Mouse (Mus musculus) left cerebral cortex, adult 18-20 months (tissue): ENCODE measurements around the gene Spdye4b. TPM values are rescaled to one million over a fixed set of nuclear protein-coding genes. Genes with fewer than 3 reads are reported as not detected.
"Not testable (repeated sequence)": the region's sequence is repeated elsewhere in the genome, so short reads cannot be mapped to it uniquely, and the experiment has no call there.

Source experiments
- DNase-seq, 2 experiments: peaks; one replicate each; pipeline ENCODE4 v3.0.0; 2021 to 2022; ENCODE audit warnings: low spot score in 2 of 2, mixed read lengths in 1 of 2
- long read RNA-seq, 2 experiments: library from polyadenylated mRNA; stranded (forward); transcript quantifications; one replicate each; pipeline ENCODE4 v2.0.0; 2021
- total RNA-seq, 2 experiments: library from RNA; stranded (reverse); gene quantifications; 2 replicates each; pipeline ENCODE4 v1.2.3; 2021

The Spdye4b gene
- total RNA-seq, result not detected
- long read RNA-seq, experiment 1, result 0 reads
- long read RNA-seq, experiment 2, result 0 reads

- DNase-seq, result peak; percentile 94 to 96
Measured at GRCm38 (mm10) chr5:143180255-143181076, at the start of gene Spdye4b, which contains the start of gene Rbak. Spdye4b (plus strand) TSS chr5:143181017. Rbak (minus strand) TSS chr5:143180775.

GRCm38 (mm10) chr5:143132935-143133514, 47.8 kb upstream of the Spdye4b start:
- DNase-seq, result no peak

DNA sequence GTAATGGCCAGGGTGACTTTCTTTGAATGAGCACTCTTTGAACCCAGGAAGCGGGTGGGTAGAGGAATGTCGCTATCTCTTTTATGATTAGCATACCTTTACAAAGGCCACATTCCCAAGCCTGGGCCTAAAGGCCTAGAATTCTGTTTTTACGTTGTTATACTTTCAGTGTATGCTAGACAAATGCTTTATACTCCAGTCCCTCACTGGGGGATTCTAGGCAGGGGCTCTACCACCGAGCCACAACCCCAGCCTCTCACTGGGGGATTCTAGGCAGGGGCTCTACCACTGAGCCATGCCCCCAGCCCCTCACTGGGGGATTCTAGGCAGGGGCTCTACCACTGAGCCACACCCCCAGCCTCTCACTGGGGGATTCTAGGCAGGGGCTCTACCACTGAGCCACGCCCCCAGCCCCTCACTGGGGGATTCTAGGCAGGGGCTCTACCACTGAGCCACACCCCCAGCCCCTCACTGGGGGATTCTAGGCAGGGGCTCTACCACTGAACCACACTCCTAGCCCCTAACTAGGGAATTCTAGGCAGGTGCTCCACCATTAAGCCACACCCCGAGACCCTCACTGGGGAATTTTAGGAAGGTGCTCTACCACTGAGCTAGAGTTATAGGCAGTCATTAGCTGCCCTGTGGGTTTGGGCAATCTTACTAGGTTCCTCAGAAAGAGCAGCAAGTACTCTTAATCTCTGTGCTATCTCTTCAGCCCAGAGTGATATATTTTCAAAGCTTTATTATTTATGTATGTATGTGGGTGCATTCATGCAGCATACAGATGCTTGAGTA, 46.4 kb upstream of the Spdye4b start:
- DNase-seq, result not testable (repeated sequence)

DNA sequence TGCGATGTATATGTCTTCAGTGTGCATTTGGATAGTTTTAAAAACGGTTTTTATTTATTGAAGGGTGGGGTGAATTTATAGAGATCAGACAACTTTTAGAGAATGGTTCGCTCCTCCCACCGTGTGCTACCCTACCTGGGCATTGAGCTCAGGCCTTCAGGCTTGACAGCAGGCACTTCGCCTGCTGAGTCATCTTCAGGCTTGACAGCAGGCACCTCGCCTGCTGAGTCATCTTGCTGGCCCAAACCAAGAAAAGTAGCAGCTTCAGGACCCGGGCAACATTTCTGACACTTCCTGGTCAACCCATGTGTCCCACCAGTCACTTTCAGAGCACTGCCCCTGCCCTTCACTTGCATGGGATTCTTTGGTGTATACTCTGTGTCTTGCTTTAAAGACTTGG, 45.8 kb upstream of the Spdye4b start:
- no peak for DNase-seq

GRCm38 (mm10) chr5:143137580-143137979, 43.2 kb upstream of the Spdye4b start:
- DNase-seq, result no peak

DNA sequence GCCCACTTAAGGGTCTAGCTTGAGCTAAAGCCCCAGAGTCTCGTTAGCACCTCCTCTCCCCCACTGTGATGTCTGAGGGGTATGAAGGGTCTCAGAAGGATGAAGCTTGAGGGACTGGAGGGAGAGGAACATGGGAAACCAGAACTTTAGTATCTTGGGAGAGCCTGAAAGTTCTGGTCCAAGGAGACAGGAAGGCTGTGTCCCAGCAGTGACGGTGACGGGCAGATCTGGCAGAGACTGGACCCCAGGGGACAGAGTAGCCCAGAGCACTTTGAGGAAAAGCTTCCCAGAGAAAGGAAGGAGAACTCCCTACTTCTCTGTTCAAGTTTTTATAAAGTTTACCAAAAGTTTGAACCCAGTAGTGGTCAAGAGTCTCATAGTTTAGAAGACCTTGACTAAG, 33.3 kb upstream of the Spdye4b start, which contains the start of gene Olfr718-ps1:
TSS of gene Olfr718-ps1 (minus strand) at position 101 of the 400 bp plus-strand sequence.
- DNase-seq, result no peak

GRCm38 (mm10) chr5:143148661-143149060, 32.2 kb upstream of the Spdye4b start:
- no peak for DNase-seq

DNA sequence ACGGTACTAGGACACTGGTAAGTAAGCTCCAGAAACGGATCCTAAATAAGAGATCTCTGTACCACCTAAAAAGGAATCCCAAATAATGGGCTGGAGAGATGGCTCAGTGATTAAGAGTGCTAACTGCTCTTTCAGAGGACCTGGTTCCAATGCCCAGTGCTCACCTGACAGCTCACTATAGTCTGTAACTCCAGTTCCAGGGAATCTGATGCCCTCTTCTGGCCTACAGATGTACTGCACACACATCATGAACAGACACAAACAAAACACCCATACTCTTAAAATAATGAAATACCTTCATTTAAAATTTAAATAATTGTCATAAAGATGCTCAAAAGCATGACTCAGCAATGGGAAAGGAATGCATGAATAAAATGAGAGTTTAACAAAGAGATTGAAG, 31.3 kb upstream of the Spdye4b start:
- no peak for DNase-seq

GRCm38 (mm10) chr5:143150044-143150443, 30.8 kb upstream of the Spdye4b start:
- no peak for DNase-seq

DNA sequence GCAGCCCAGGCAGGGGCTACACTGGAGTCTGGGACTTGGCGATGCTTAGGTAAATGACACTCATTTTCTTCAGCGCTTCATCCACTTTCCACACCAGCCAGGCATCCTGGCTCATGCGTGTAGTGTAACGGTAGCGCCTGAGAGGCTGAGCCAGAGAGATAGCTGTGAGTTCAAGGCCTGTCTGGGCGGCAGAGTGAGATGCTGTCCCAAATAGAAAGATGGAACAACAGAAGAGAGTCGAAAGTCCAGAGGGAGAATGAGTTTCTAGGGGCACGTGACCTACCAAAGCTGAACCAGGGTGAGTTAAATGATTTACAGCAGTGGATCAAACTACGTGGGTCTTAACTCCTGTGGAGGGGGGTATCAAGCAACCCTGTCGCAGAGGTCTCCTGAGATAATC, 27.1 kb upstream of the Spdye4b start:
- no peak for DNase-seq

DNA sequence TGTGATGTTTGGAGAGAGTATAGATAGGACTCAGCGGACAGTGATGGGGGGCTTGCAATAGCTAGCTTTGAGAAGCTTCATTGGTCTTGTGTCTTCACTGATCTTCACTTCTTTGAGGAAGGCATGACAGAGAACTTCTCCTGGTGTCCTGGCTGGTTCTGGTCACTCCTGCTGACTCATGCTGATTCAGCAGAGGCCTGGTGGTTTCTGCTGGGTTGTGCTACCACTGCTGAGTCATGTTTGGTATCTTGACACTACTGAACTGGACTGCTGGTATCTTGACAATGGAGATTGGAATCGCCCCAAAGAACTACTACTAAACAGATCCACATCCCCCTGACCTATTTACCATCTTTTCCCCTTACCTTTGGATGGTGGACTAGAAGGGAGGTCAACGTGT, 25.3 kb upstream of the Spdye4b start:
- no peak for DNase-seq

DNA sequence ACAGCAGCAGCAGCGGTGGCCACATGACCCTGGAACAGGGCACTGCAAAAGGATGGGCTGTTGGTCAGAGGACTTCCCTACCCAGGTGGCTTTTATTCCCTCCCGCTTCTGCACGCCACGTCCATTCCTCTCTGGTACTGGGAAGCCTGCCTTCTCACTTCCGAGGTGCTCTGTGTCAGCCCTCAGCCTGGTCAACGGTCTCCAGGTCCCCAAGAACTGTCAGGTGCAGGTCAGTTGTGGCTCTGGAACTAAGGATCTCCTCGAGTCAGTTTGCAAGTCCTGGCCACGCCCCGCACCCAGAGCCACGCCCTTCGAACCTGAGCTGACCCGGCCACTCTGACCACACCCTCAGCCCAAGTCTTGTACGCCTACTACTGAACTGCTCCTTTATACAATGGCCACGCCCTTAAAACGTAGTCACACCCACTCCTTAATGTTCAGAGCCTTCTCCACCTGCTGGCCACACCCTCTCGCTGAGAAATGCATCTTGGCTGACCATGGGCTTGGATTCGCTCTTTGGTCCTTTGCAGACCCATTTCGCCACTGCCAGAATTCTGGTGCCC, 15.2 kb upstream of the Spdye4b start:
- DNase-seq, result no peak

DNA sequence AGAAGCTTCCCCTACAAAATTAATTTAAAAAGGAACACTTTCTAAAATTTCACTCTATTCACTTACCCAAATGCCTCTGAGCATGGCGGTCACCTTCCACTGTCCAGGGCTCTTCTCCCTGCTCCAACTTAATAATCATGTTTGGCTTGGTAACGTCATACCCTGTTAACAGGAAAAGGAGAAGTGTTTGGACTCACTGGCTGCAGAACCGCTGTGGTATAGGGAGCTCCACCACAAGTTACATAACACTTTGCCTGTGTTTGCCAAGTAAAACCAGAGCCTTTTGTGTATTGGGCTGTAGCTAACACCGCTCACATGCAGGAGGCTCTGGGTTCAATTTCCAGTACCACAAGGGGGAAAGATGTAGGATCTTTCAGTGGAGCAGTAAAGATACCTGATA, 4.8 kb upstream of the Spdye4b start:
- DNase-seq, result no peak

DNA sequence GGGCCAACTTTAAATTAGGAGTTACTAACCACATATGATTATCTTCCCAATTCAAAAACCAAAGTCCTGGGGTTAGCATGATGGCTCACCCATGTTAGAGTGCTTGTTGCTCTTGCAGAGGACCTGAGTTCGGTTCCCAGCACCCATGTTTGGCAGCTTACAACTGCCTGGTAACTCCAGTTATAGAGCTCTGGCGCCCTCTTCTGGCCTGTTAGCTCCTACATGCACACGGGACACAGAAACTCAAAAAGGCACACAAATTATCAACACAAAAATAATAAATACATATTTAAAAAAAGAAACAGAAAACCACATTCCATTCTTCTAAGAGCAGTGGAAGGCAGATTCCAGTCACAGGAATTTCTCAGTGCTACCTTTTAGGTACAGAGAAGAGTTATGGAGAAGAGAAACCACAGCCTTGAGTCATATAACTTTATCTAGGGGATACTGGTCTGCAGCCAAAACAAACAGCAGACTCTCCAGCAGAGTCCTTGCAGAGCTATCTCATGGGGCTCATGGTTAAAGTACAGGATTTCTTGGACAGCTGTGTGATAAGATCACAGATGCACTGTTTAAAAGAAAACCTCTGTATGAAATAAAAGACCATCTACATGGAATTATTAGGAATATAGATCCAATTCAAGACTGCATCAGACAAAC, 3.1 kb upstream of the Spdye4b start:
- DNase-seq, result no peak

GRCm38 (mm10) chr5:143179179-143179578, 1.6 kb upstream of the Spdye4b start:
- no peak for DNase-seq

GRCm38 (mm10) chr5:143188014-143188413, 7.2 kb downstream of the Spdye4b start:
- DNase-seq, result not testable (repeated sequence)

DNA sequence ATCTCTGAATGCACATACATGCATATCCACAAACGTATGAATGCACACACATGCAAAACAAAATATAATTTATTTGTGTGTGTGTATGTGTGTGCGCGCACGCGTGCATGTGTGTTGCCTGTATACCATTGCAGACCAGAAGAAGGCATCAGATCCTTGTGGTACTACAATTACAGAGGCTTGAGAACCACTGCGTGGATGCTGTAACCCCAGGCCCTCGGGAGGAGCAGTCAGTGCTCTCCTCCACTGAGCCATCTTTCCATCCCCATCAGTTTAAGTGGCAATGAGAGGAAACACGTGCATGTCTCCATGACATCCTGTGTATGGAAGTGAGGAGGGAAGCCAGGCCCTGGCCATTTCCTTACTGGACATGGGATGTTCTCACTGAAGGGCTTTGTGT, 12.0 kb downstream of the Spdye4b start:
- DNase-seq, result no peak

- DNase-seq, result not testable (repeated sequence)
Measured at GRCm38 (mm10) chr5:143194747-143195146, 13.9 kb downstream of the Spdye4b start.

DNA sequence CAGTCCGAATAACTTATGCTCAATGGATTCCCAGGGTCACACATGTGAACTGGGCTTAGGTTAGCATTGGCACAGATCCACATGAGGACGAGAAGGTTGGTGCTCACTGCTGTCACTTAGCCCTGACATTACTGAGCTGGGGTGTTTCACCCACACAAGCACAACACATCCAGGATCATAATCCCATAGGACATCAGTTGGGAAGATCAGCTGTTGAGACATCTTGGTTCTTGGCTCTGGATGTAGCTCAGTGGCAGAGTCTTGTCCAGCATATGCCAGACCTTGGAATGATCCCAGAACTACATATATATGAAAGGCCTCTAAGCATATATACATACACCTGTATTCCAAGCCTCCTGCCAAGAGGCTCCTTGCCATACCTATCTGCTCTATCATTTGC, 14.3 kb downstream of the Spdye4b start:
- no peak for DNase-seq

- no peak for DNase-seq
Measured at GRCm38 (mm10) chr5:143196506-143196905, 15.7 kb downstream of the Spdye4b start.

DNA sequence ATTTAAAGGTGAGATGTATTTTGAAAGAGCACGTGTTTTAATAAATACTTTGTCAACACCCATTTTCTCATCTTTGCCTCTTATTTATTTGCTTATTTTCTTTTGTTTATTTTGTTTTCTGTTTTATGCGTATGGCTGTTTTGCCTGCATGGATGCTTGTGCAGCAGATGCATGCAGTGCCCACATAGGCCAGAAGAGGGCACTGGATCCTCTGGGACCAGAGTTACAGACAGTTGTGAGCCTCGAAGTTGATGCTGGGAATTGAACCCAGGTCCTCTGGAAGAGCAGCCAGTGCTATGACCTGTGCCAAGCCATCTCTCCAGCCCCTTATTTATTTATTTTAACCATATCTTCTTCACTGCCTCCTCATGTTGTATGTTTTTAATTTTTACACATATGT, 24.2 kb downstream of the Spdye4b start:
- no peak for DNase-seq
